Mouse (Mus musculus) thymus, postnatal 0 days (tissue): ENCODE data around the gene Hdac4. TPM values are rescaled to one million over a fixed set of nuclear protein-coding genes. Genes with fewer than 3 reads are reported as not detected.

Experiments
- DNase-seq: peaks from one replicate; pipeline ENCODE4 v3.0.0-alpha.2; 2015; ENCODE audit warnings: low spot score
- polyA plus RNA-seq: library from polyadenylated mRNA; unstranded; fragments of >200 nt; fragmentation: Nextera tagmentation; extraction: Ambion mirVana; gene quantifications from 2 replicates; pipeline ENCODE4 v1.2.1, GENCODE M21; 2015

The Hdac4 gene
- polyA plus RNA-seq, 1 experiment from 2014 or later: 27.7 TPM

DNA sequence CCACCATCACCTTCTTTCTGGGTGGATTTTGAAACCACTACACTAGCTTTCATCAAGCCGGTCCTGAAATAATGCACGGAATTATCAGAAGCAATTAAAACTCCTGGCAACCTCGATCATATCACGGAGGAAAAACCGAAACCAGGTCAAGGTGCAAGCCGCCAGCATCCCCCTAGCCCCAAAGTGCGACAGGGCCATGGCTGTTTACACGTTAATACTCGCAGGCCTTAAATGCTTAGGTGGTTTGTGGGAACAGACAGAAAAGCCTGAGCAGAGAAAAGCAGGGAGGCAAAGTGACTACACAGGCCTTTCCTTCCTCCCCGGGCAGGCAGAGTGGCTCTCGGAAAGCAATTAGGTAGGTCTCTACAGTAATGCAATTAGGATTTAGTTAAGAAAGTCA lies 16.4 kb downstream of the Hdac4 start:
- peak; percentile 38 for DNase-seq

DNA sequence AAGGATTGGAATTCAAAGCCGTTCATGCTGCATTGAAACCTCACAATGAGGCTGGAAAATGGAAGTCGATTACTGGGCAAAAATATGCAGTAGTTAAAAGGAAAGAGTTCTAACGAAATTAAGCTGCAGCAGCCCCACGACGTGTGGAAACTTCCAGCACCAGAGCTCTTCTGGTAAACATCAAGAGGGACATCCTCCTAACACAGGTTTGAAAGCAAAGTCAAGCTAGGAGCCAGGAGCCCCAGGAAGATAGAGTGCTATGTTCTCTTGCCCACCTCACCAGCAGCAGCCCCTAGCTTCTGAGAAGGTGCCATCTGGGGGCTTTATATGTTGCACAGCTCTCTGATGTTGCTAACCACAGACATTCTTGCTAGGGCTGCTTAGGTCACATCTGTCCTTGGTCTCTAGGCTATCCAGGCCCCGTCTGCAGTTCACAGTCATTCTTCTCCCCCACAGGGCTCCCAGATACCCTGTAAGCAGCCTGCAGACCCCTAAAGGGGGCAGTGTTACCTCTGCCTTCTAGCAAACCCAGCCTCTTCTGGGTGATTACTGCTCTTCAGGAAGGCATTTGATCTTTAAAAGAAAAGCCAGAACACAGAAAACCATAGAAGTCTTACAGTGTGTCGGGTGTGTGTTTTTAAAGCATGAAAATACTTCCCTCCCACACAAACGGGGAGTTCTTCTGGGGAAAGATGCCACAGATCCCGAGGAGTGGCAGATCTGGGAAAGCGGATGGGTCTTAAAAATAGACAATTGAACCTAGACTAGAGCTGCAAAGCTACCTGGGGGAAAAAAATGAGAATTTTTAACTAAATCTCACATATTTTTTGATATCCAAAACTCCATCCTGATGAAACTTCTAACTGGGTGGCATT lies 17.2 kb downstream of the Hdac4 start:
- peak; percentile 85 for DNase-seq

DNA sequence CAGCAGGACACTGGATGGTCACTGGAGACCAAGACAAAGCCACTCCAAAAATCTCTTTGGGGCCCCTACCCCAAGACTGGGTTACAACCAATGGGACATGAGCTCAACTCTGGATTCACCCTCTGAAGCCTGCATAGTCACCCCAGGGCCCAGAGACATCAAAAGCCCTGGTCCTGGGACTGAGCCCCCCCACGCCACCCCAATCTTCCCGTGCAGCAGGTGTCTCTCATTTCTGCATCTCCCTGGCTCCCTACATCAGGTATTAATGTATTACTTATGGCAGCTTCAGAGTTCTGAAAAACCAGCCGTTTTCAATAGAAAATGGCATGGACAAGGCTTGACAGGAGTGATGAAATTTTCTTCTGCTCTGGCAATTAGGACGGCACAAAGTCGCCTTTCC lies 17.9 kb downstream of the Hdac4 start:
- DNase-seq: no peak

DNA sequence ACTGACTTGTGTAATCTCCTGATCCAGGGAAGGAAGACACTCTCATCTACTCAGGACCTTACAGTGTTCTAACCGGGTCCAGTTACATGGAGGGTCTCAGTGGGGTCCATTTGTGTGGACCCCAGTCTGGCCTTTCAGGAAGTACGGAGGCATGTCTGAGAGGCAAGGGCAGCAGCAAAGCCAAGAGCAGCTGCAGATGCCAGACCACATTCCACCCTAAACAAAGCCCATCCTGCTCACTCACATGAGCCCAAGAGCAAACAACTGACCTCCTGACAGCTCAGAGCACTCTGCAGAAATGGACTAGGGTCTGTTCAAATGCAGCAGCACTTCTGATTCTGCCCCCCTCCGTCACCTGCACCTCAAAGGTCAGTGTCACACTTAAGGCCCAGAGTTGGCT lies 18.3 kb downstream of the Hdac4 start:
- DNase-seq: no peak

DNA sequence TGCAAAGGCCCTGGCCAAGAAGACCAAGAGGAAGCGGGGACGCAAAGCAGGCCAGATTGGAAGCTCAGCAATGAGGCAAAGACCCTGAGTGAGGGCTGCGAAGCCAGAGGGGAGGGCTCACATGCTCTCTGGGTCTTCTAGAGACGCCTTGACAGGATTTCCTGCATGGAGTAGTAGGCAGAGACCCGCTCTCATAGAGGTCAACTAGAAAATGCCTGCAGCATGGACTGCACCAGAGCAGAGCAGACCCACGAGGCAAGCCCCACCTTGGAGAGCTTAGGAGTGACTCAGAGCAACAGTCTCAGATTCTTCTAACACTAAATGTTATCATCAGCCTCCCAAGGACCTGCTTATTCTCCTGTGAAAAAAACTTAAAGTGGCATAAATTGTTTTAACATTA lies 20.2 kb downstream of the Hdac4 start:
- DNase-seq: no peak

- no peak for DNase-seq
Observed at GRCm38 (mm10) chr1:92174898-92175255, 20.6 kb downstream of the Hdac4 start.

DNA sequence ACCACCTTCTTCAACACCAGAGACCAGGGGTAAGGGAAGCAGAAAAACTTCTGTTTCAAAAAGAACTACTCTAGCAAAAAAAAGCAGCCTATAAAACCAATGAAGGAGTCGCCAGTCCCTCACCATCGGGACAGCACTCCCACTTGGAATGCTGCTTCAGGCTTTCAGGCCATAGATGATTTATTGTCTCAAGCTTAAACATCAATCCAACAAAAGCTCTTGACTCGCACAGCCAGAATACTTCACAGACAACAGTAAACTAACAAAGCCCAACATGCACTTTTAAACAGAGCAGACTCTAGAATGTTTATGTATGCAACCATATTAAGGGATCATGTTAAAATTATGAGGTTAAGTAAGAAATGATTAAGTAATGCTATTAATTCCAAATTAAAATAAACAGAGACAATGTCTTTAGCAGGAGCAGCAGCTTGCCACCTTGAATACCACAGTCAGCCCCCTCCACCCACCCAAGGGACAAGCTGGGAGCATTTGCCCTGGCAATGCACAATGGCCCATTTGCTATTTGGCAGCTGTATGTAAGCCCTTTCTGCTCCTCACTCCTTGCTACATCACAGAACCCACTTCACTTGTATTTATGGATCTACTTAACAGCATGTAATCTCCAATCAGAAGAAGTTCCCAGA lies 21.1 kb downstream of the Hdac4 start:
- no peak for DNase-seq

DNA sequence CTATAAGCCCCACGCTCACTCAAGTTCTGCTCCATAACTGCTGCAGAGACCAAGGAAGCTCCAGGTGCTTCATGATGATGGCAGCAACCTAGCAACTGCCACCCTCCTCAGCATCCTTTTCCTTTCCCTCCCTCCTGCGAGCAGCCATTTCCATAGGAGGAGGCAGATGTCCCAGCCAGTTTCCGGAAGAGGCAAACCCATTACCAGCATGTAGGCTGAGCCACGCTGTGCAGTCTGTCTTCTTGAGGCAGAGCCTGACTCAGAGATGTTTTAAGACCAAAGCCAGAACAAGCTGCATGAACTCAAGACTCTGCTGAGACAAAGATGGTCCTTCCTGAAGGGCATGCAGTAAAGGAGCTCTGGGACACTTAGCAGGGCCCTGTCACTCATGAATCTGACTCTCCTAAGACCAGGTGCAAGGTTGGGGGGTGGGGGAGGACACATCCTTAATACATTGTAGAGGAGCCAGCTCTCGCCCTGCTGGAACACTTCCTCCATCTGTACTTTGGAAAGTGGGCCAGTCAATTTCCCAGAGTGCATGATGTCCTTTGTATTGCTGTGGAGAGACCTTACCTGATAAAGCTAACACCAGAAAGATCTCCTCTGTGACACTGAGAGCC lies 24.8 kb downstream of the Hdac4 start:
- no peak for DNase-seq

- no peak for DNase-seq
Observed at GRCm38 (mm10) chr1:92169776-92170055, 25.8 kb downstream of the Hdac4 start.

DNA sequence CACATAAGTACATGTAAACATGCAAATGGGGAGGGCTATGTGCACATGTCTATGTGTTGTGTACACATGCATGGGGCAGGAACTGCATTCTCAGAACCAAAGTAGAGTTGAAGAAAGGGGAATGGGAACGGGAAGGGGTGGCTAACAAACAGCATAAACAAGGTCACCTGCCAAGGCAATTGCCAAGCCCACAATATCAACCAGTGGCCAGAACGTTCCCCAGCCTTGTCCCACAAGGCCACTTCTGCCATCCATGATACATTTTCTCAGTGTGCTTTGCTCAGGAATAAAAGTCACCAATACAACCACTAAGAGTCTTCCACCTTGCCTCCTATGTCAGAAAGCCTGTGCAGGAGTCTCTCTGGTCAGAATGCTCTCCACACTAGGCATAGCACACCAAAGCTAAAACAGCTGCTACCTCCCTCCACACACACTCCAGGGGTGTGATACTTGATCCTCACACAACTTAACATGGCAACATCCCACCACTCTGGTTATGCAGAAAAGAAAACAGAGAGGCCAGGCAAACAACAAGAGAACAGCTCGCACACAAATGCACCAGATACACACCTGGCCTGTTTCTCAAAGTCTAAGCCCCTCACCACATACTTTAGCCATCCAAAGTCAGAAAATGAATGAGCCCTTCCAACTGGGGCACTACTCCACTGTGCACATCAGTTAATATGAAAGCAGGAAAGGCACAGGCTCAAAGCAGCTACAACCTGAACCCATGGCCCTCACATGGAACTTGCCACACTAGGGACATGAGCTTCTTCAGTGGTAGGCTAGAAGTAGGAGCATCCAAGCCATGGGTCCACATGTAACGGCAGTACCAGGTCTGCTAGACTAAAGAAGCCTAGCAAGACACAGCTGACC lies 26.4 kb downstream of the Hdac4 start:
- no peak for DNase-seq

DNA sequence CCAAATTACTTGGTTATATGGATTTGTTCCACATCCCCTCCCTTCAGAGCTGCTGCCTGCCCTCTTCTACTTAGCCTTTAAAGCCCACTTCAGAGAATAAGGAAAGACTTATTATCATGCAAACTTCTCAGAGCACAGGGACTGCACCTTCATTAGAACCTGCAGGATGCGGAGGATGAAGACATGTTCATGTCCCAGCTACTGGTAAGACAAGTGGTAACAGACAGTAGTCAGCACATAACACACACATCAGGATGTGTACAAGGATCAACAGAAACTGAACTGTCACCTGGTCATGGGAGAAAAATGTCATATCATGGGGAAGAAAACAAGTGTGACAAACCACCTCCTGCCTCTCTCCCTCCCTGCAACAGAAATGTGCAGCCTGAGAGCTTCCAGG lies 31.6 kb downstream of the Hdac4 start:
- DNase-seq: no peak

- DNase-seq: no peak
Observed at GRCm38 (mm10) chr1:92159804-92160203, 35.7 kb downstream of the Hdac4 start.

- no peak for DNase-seq
Observed at GRCm38 (mm10) chr1:92150201-92150600, 45.3 kb downstream of the Hdac4 start.

- no peak for DNase-seq
Observed at GRCm38 (mm10) chr1:92148527-92148926, 47.0 kb downstream of the Hdac4 start.

- no peak for DNase-seq
Observed at GRCm38 (mm10) chr1:92144868-92145534, 50.5 kb downstream of the Hdac4 start.

- DNase-seq: no peak
Observed at GRCm38 (mm10) chr1:92143331-92143895, 52.1 kb downstream of the Hdac4 start.

GRCm38 (mm10) chr1:92142793-92143192 lies 52.7 kb downstream of the Hdac4 start:
- no peak for DNase-seq

DNA sequence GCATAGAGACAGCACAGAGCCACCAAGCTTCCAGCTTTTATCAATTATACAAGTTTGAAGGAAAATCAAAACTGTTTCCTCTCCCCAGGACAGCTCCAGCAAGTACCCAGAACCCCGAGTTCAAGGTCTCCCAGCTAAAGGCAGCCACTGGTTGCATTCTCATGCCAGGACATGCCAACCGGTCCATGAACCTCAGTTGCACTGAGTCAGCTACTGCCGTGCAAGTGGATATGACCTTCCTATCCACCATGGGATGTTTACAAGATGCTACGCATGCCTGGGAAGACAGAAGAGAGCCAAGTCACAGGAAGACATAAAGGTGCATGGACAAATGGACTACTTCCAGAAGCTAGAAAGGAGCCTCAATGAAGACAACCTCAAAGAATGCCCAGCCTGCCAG lies 56.5 kb downstream of the Hdac4 start:
- no peak for DNase-seq

DNA sequence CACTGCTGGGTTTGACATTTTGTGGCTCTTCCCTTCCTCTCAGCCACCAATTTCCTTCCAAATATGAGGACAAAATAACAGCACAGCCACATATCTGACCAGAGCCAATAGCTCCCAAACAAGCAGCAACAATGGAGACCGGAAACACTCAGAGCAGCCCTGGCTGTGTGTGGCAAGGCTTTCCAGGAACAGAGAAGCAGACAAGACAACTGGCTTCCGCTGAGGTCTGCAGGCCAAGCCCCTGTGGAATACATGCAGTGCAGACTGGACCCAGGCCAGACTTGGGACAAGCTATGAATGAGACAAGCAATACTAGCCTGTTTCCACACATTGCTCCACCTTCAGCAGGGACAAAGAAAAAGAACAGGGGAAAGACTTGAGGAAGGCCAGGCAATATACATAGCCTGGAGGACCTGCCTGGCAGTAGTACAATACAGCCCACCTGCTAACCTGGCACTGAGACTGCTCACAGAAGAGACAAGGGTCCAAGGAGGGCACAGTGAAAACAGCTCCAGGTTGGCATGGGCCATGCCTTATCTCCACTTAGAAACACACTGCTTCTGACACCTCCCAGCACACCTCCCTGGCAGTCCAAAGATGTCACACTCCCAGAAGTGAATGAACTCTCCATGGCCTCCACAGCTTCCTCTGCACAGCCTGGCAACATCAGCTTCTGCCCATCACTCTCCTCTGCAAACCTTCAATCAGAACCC lies 58.2 kb downstream of the Hdac4 start:
- no peak for DNase-seq

DNA sequence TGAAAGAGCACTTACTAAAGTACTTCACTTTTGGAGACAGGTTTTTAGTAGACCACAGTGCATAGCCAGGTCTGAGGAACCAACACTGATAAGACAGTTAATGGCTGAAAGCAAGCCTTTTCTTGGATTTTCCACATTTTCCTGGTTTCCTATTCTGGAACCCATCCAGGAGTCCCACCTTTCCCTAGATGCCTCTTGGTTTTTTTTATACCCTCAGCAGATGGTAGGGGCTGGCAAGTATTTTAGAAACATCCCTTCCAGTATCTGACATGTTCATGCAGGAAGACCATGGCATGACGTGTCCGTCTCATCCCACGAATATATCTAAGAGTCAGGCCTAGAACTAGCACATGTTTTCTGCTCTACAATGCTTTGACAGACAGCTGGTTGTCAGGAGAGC lies 59.1 kb downstream of the Hdac4 start:
- DNase-seq: no peak
